Mouse (Mus musculus) gastrocnemius, postnatal 36 days (tissue): ENCODE measurements at regions not wholly inside any gene's neighbourhood (a gene's known extent, or its start where the extent isn't known, plus 50 kb on each side); places are given as distances from the start of the nearest gene placed in this dataset.

Source experiments
- DNase-seq, 2 experiments: peaks; one replicate each; pipeline ENCODE4 v3.0.0; 2022
- intact Hi-C: fragments of 180-260 bp; cut with DNase I; formaldehyde crosslinking; loops from one replicate; pipeline ENCODE4 v1.15.1; 2025

DNA sequence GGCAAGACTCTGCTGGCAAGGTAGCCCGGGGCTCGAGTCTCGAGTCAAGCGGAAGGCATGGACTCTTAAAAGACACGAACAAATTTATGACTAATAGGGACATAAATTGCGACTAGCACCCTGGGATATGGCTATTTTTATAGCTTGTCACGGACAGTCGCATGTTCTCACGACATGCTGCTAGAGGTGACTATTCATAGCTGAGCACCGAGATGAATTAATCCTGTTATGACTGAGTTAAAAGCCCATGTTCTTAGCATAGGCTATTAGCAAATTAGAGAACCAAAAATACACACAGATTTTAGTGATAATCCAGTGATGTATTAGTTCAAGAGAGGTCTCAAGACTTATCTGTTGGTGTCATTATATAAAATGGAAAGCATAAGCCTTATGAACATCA is 539.2 kb downstream of the Gm19410 start:
- DNase-seq: no peak
- intact Hi-C loops: no loop called here

DNA sequence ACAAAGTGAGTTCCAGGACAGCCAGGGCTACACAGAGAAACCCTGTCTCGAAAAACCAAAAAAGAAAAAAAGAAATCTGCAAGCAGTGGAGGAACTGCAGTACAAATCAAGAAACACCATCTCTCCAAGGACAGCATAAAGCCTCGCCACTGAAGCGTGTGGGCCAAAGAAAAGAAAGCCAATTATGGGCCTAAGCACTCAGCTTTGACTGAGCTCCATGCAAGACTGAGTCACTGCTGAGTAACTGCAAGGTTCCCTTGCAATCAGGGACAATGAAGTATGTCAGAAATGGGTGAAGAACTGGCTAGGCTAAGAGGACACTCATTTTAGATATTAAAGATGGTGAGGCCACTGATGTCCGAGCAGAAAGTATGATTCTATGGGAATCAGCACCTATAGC is 540.7 kb downstream of the Gm19410 start:
- intact Hi-C loops: no loop called here
- DNase-seq: no peak

DNA sequence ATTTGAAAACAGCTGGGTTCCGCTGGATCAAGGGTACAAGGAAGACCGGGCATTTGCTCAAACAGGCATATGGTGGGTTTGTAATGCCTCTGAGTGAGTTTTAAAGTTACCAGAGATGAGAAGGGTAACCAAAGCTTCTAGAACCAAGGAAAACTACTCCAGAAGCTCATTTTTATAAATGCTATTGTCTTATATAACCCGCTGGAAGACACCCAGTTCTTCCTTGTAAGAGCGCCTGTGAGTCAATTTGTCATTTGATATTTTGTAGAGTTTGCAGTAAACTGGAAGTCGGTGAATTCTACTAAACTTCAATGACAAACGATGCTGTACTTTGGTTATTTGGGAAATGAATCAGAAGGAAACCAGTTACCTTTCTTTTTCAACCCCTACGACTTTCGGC is 541.9 kb downstream of the Gm19410 start:
- intact Hi-C loops: no loop called here
- DNase-seq: no peak

DNA sequence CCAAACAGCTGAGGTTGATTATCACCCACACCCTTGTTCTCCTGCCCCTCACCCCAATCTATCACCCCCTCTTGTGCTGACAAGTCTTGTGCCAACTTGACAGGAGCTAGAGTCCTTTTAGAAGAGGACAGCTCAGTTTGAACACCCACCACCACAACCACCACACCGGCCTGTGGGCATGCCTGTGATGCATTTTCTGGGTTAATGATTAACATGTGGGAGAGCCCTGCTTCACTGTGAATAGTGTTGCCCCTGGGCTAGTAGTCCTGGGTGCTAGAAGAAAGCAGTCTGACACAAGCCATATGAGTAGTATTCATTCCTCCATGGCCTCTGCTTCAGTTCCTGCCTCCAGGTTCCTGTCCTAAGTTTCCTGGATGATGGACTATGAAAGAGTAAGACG is 542.5 kb downstream of the Gm19410 start:
- no peak for DNase-seq
- intact Hi-C loops: no loop called here

DNA sequence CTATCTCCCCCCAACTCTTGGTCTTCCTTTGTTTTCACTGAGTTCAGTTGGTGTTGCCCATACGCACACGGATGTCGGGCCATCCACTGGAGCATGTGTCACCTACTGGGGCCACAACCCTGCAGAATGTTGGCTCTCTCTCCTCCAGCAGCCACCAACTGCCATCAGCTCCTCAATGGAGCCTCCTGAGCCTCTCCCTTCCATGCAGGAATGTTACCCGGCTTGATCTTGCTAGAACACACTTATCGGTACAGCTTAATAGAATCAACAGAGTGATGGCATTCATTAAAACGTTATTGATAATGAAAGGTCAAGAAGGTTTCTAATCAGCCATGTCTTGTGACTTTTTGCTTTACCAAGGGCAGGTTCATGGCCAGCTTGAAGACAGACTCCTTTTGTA is 543.7 kb downstream of the Gm19410 start:
- intact Hi-C loops: no loop called here

GRCm38 (mm10) chr8:36309952-36310351 is 544.4 kb downstream of the Gm19410 start:
- intact Hi-C loops: no loop called here
- DNase-seq: no peak

More for the DNA sequence above, 543.7 kb downstream of the Gm19410 start:
- no peak for DNase-seq

DNA sequence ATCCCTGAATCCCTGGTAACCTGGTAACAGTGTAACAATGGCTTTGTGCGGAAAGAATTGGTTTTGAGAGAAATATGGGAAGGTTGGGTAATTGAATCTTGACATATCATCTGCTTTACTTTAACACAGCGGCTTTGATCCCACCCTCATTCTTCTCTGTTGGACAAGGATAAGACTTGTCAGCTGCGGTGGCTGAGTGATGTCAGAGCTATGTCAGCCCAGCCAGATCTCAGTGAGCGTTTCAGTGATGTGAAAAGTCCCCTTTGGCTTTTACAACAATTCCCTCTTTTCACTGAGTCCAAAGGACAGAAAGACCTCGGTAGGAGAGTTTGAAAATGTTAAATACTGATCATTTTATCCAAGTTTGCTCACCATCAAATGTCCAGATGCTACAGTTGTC is 546.1 kb downstream of the Gm19410 start:
- intact Hi-C loops: no loop called here
- no peak for DNase-seq

DNA sequence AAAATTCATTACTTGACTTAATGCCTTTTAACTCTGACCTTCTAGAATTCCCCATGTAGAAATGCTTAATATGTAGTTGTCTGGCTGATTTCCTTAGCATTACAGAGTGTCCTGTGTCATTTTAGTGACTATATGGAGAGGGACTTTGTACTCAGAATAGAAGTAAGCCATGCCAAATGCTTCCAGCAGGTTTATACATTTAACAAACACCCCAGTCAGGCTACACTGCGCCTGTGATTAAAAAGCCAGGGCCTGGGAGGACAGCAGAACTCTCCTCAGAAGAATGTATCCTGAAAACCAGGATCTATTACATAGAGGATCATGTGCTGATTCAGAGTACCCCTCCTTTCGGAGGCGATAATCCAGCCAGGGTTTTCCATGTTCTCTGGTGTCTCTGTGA is 547.4 kb downstream of the Gm19410 start:
- DNase-seq: no peak
- intact Hi-C loops: no loop called here

DNA sequence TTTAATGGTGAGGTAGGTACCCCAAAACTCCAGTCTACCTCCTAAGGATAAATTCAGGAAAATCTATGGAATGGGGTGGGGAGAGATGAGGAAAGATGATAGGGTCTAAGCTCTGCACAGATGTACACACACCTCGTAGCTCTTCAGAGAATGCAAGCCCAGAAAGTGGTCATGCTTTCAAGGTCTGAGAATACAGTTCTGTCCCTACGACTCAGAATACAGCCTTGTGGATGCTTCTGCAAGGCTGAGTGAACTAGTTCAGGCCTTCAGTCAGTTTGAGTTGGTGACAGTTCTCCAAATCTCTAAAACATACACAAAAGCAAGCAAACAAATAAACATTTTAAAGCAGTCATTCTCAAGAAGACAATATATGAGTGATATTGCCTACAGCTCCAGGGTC is 552.8 kb downstream of the Gm19410 start:
- no peak for DNase-seq
- intact Hi-C loops: no loop called here

GRCm38 (mm10) chr8:36318884-36319283 is 553.3 kb downstream of the Gm19410 start:
- intact Hi-C loops: no loop called here
- DNase-seq: no peak

- DNase-seq: no peak
- intact Hi-C loops: no loop called here
Measured at GRCm38 (mm10) chr8:36319314-36319959, 553.8 kb downstream of the Gm19410 start.

GRCm38 (mm10) chr8:36322125-36322524 is 556.5 kb downstream of the Gm19410 start:
- DNase-seq: no peak
- intact Hi-C loops: no loop called here

GRCm38 (mm10) chr8:36322578-36322977 is 557.0 kb downstream of the Gm19410 start:
- intact Hi-C loops: no loop called here
- no peak for DNase-seq

DNA sequence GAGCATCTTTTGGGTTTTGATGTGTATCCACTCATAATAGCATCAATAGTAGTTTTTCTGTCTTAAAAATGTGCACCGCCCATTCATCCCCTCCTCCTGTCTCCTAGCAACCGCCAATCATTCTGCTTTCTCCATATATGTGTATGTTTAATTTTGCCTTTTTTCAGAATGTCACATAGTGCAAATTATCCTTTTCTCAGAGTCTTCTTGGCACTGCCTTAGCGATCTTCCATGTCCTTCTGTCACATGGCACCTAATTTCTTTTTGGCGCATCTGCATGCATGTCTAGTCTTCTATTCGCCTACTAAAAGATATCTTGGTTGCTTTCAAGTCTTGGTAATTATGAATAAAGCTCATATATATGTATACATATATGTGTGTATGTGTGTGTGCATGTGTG is 573.0 kb downstream of the Gm19410 start:
- intact Hi-C loops: no loop called here

DNA sequence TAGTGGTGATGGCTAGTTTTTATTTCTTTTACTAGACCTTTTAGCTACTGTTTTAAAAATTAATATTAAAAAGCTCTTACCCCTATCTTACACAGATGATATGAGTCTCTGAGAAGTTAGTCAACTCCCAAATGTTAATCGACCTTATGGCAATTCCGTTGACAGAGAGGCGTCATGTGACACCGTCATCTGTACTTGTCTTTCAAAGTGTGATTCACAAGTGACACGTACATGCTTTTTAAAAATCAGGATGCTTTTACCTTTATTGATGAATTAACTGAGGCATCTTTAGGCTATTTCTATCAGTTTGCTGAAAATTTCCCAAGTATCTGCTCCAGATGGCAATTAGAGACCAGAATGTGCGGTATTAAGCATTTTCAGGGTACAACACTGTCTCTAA is 573.9 kb downstream of the Gm19410 start:
- intact Hi-C loops: no loop called here
- no peak for DNase-seq

More for the DNA sequence above, 573.0 kb downstream of the Gm19410 start:
- no peak for DNase-seq

DNA sequence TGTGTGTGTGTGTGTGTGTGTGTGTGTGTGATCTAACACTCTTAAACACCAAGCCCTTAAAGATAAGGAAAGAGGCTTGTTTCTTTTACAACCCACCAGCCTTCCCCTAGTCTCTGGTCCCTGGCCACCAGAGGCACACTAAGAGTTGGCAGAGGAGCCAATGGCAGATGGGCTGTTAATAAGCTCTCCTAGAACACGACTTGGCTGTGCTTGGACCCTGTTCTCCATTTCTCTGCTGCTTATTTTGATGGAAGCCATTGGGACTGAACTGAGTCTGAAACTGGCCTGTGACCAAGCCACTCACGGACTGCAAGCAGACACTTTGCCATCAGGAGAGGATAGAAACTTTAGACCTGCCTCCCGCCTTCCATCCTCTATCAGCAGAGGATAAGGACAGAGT is 574.9 kb downstream of the Gm19410 start:
- DNase-seq: no peak
- intact Hi-C loops: no loop called here

DNA sequence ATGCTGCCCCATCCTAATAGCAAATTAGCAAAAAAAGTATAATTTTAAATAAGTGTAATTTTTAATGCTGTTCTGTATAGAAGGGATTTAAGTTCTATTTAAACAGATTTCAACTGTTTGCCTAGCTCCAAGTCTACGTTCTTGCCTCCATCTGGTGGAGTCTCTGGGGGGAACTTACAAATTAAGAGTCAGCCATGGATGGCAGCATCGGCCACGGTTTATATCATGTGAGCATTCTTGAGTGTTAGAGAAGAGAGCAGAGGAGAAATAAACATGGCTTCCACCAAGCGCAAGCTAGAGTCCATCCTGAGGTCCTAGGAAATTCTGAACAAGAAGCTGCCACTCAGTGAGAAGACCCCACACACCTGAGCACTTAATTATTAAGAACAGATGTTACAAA is 576.4 kb downstream of the Gm19410 start:
- no peak for DNase-seq
- intact Hi-C loops: no loop called here

DNA sequence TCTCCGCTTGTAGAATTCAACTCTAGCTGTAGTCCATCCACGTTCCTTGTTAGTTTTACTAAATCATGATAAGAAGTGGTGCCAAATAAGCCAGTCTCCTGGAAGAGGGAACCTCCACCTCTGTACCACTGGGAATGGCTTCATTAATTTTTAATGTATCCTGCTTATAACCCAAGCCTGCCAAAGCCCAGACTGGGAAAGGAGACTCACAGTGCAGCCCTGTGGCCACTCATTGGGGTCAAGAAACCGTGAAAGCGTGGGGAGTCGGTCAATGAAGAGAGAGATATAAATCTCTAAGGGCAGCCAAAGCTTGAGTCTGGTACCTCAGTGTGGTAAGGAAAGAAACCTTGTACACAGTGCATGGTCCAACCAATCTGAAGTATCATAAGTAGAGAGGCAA is 577.1 kb downstream of the Gm19410 start:
- intact Hi-C loops: no loop called here
- DNase-seq: no peak

DNA sequence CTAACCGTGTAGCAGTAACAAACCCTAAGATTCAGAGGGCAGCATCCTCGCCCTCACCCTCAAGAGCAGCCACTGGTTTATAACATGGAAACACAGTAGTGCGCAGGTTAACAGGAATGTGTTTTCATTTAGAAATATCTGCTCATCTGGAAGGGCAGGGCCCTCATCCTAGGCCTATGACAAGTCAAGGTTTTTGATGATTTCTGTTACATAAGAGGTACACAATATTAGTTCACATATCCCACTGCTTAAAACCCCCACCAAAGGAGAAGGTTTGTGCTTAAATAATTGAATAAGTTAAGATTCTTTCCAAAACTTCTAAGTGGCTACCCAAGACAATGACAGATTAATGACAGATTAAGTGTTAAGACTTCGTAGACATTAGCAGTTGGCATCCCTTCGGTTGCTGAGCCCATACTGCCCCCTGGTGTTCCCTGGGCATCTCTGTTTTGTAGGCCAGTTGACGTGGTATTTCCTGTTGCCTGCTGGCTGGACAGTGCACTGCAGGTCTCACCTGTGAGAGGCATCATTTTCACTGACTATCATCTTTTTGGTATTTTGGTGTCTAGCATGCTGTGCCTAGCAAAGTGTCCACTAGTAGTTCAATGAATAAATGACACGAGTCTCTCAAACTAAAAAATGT is 581.2 kb downstream of the Gm19410 start:
- intact Hi-C loops: loop anchor here (1.0 to 2.0 kb wide), 2 partner anchors 145 to 486 kb away; no protein-coding TSS in a partner anchor
- peak; percentile 65 to 67 for DNase-seq

DNA sequence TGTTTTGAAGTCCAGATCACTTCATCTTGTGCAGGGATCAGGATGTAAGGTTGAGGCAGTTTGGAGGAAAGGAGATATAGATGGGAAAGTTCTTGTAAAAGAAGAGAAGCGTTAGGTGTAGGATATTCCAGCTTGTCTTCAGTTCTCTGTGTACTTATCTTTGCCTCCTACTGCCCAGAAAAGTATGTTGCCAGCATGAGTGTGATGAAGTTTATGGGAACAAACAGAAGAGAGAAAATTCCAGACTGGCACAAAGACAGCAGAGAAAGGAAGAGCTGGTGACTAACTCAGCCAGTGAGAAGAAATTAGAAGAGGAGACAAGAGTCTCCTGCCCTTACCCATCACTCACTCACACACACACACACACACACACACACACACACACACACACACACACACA is 582.5 kb downstream of the Gm19410 start:
- intact Hi-C loops: no loop called here
- DNase-seq: no peak

- intact Hi-C loops: no loop called here
- no peak for DNase-seq
Measured at GRCm38 (mm10) chr8:36354926-36355325, 589.3 kb downstream of the Gm19410 start.

DNA sequence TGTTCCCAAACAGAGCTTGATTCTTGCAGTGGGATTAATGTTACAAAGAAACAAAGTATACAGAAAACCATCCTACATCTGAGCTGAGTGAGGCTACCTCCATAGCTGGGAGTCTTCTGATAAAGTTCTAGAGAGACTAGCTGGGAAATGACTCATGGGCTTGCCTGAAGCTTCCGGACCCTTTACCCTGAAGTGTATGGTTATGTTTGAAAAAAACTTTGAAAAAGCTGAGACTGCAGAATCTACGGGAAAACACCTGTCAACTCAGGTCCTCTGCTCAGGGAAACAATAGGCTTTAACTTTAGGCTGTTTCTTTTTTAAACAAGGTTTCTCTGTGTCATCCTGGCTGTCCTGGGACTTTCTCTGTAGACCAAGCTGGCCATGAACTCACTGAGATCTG is 593.4 kb downstream of the Gm19410 start:
- DNase-seq: no peak
- intact Hi-C loops: no loop called here
